ENCODE assay signal across 11 mouse cellular contexts in genomic region chr9:20902174-20902491, GRCm38 (mm10). TPM values are rescaled to one million over a fixed set of nuclear protein-coding genes. Genes with fewer than 3 reads are reported as not detected.
DNase-seq lines count a peak whose midpoint lies in the region; ATAC-seq and TF ChIP-seq lines count a peak whose summit lies in the region.
"Had no signal": no experiment of that assay in that cellular context is flagged by ENCODE, and none has a peak within 500 bp of the region (broad histone marks: within the 10 kb centered on the region; RNA-seq: fewer than 3 reads in every experiment).

No protein-coding gene starts in this region.

- TF ChIP-seq CTCF in cerebellum, adult 2 months (IDR thresholded peaks at IDR 0.05; ENCODE audit: borderline replicate concordance, insufficient read depth, low read depth, low read length), result no peak

- 49% methylated on average over 6 of the region's 6 CpGs for WGBS in forebrain, embryonic 14.5 days
- 54% methylated on average over 6 of the region's 6 CpGs for whole genome bisulfite sequencing in forebrain, embryonic 10.5 days
- 45% methylated on average over 6 of the region's 6 CpGs for WGBS in limb, embryonic 13.5 days
- WGBS in limb, embryonic 10.5 days, result 45% methylated on average over 6 of the region's 6 CpGs
- 21% methylated on average over 6 of the region's 6 CpGs for WGBS in cerebellum, adult 2 months

- DNase-seq in forebrain, embryonic 14.5 days (ENCODE audit: low spot score), result no peak
- no peak for DNase-seq in forebrain, embryonic 10.5 days (ENCODE audit: extremely low spot score, low spot score)
- no peak for DNase-seq in limb, embryonic 10.5 days (ENCODE audit: low spot score)
- DNase-seq in MN1 (ENCODE audit: low spot score), result no peak
- DNase-seq in cerebellum, adult 2 months, result no peak
- DNase-seq: layer of hippocampus, adult 9-11 months; thymus, adult 18-20 months had no signal

- no peaks in the 10 kb centered on the region for H3K9me3 ChIP-seq in forebrain, embryonic 14.5 days (replicated peaks; ENCODE audit: control insufficient read depth, low read length)
- H3K9me3 ChIP-seq in forebrain, embryonic 10.5 days, result no peaks in the 10 kb centered on the region
- no peaks in the 10 kb centered on the region for H3K9me3 ChIP-seq in limb, embryonic 13.5 days
- H3K9me3 ChIP-seq in limb, embryonic 10.5 days (replicated peaks), result no peaks in the 10 kb centered on the region
- H3K9me3 ChIP-seq: G1E had no signal

- H3K4me1 ChIP-seq in forebrain, embryonic 14.5 days (ENCODE audit: control insufficient read depth, insufficient read depth, low read length), result peaks cover 9% of the 10 kb centered on the region
- H3K4me1 ChIP-seq in forebrain, embryonic 10.5 days, result peaks cover 22% of the 10 kb centered on the region
- H3K4me1 ChIP-seq in limb, embryonic 13.5 days, result peaks cover 12% of the 10 kb centered on the region
- H3K4me1 ChIP-seq in limb, embryonic 10.5 days, result peaks cover 20% of the 10 kb centered on the region
- H3K4me1 ChIP-seq in cerebellum, adult 2 months (ENCODE audit: control insufficient read depth, insufficient read depth, low read length), result peaks cover 5% of the 10 kb centered on the region

- H3K4me3 ChIP-seq in forebrain, embryonic 14.5 days (ENCODE audit: low read depth, low read length), result no peak overlapping the region
- no peak overlapping the region; the same call in 1 of the 2 replicates for H3K4me3 ChIP-seq in forebrain, embryonic 10.5 days
- H3K4me3 ChIP-seq in limb, embryonic 13.5 days, result no peak overlapping the region
- no peak overlapping the region for H3K4me3 ChIP-seq in limb, embryonic 10.5 days
- no peak overlapping the region for H3K4me3 ChIP-seq in cerebellum, adult 2 months (replicated peaks; ENCODE audit: insufficient read depth, low read depth, low read length)

- H3K4me2 ChIP-seq in forebrain, embryonic 14.5 days (ENCODE audit: low read length), result no peak overlapping the region
- no peak overlapping the region for H3K4me2 ChIP-seq in limb, embryonic 13.5 days (replicated peaks)

- no peak for ATAC-seq in forebrain, embryonic 14.5 days
- no peak for ATAC-seq in limb, embryonic 13.5 days (ENCODE audit: low FRiP score, low read depth)
- ATAC-seq in common myeloid progenitor, adult 5-6 weeks (replicated peaks; ENCODE audit: low read depth, poor library complexity, severe bottlenecking), result peak; percentile 15
- ATAC-seq in megakaryocyte progenitor cell, adult 5-6 weeks (replicated peaks; ENCODE audit: poor library complexity), result peak; percentile 51

- no peak for TF ChIP-seq POLR2A in cerebellum, adult 2 months (IDR thresholded peaks at IDR 0.05; ENCODE audit: borderline replicate concordance, insufficient read depth, low read length)

- H3K27me3 ChIP-seq in forebrain, embryonic 14.5 days (replicated peaks; ENCODE audit: control insufficient read depth, insufficient read depth, low read length), result no peaks in the 10 kb centered on the region
- no peaks in the 10 kb centered on the region; the same call in 1 of the 2 replicates for H3K27me3 ChIP-seq in forebrain, embryonic 10.5 days (ENCODE audit: poor library complexity, severe bottlenecking)
- H3K27me3 ChIP-seq in limb, embryonic 13.5 days, result no peaks in the 10 kb centered on the region
- H3K27me3 ChIP-seq in limb, embryonic 10.5 days (ENCODE audit: low read depth, poor library complexity, severe bottlenecking), result no peaks in the 10 kb centered on the region
- no peaks in the 10 kb centered on the region for H3K27me3 ChIP-seq in cerebellum, adult 2 months (ENCODE audit: control insufficient read depth, insufficient read depth, low read length)

- H3K36me3 ChIP-seq in forebrain, embryonic 14.5 days (ENCODE audit: control insufficient read depth, insufficient read depth, low read length), result peaks cover 29% of the 10 kb centered on the region
- peaks cover 38% of the 10 kb centered on the region for H3K36me3 ChIP-seq in forebrain, embryonic 10.5 days (replicated peaks)
- H3K36me3 ChIP-seq in limb, embryonic 13.5 days, result peaks cover 32% of the 10 kb centered on the region
- peaks cover 41% of the 10 kb centered on the region for H3K36me3 ChIP-seq in limb, embryonic 10.5 days

- no peak overlapping the region for H3K27ac ChIP-seq in forebrain, embryonic 14.5 days (ENCODE audit: low read depth, low read length)
- H3K27ac ChIP-seq in forebrain, embryonic 10.5 days, result no peak overlapping the region
- no peak overlapping the region; the same call in 1 of the 2 replicates for H3K27ac ChIP-seq in limb, embryonic 13.5 days
- H3K27ac ChIP-seq in limb, embryonic 10.5 days, result no peak overlapping the region
- H3K27ac ChIP-seq in cerebellum, adult 2 months (ENCODE audit: insufficient read depth, low read length), result no peak overlapping the region

- H3K9ac ChIP-seq in forebrain, embryonic 14.5 days (ENCODE audit: low read length), result 0 out of 2 replicates have a peak overlapping the region, but pooled peaks have one; percentile 17
- peak overlapping the region; percentile 25; the same call in 1 of the 2 replicates for H3K9ac ChIP-seq in limb, embryonic 13.5 days

RNA-seq across cellular contexts. Expression of gene Eif3g, which starts 3.7 kb away (rescaled TPM):
- polyA plus RNA-seq in forebrain, embryonic 14.5 days (2014; fragmentation: Nextera tagmentation; extraction: Ambion mirVana), result 264 and 269 TPM in 2 replicates
- polyA plus RNA-seq in forebrain, embryonic 10.5 days (2016; fragmentation: Nextera tagmentation; extraction: Ambion mirVana), result 425 and 433 TPM in 2 replicates
- 329 and 337 TPM in 2 replicates for polyA plus RNA-seq in limb, embryonic 13.5 days (2015; fragmentation: Nextera tagmentation; extraction: Ambion mirVana)
- polyA plus RNA-seq in limb, embryonic 10.5 days (2016; fragmentation: Nextera tagmentation; extraction: Ambion mirVana), result 415 and 453 TPM in 2 replicates
- total RNA-seq in common myeloid progenitor, adult 5-6 weeks (2017), result 188 and 215 TPM in 2 replicates
- total RNA-seq in megakaryocyte progenitor cell, adult 5-6 weeks (2015), result 211 and 217 TPM in 2 replicates
- total RNA-seq in megakaryocyte progenitor cell, adult 5-6 weeks (2017), result 234 and 248 TPM in 2 replicates
- polyA plus RNA-seq in cerebellum, adult 2 months (2012; rRNA removed), result 129 and 130 TPM in 2 replicates

RNA-seq across cellular contexts. Expression of gene Ppan, which starts 14.2 kb away (rescaled TPM):
- 44.1 and 49.6 TPM in 2 replicates for polyA plus RNA-seq in forebrain, embryonic 14.5 days (2014; fragmentation: Nextera tagmentation; extraction: Ambion mirVana)
- 107 and 108 TPM in 2 replicates for polyA plus RNA-seq in forebrain, embryonic 10.5 days (2016; fragmentation: Nextera tagmentation; extraction: Ambion mirVana)
- polyA plus RNA-seq in limb, embryonic 13.5 days (2015; fragmentation: Nextera tagmentation; extraction: Ambion mirVana), result 85.9 and 91.3 TPM in 2 replicates
- 103 and 121 TPM in 2 replicates for polyA plus RNA-seq in limb, embryonic 10.5 days (2016; fragmentation: Nextera tagmentation; extraction: Ambion mirVana)
- 140 and 152 TPM in 2 replicates for total RNA-seq in common myeloid progenitor, adult 5-6 weeks (2017)
- total RNA-seq in megakaryocyte progenitor cell, adult 5-6 weeks (2015), result 46.8 and 49.6 TPM in 2 replicates
- 147 and 151 TPM in 2 replicates for total RNA-seq in megakaryocyte progenitor cell, adult 5-6 weeks (2017)
- polyA plus RNA-seq in cerebellum, adult 2 months (2012; rRNA removed), result 45.3 and 50.2 TPM in 2 replicates

RNA-seq across cellular contexts. Expression of gene Angptl6, which starts 22.6 kb away (rescaled TPM):
- polyA plus RNA-seq in forebrain, embryonic 14.5 days (2014; fragmentation: Nextera tagmentation; extraction: Ambion mirVana), result 15.5 TPM in 2 replicates
- 4.4 and 5.1 TPM in 2 replicates for polyA plus RNA-seq in forebrain, embryonic 10.5 days (2016; fragmentation: Nextera tagmentation; extraction: Ambion mirVana)
- 2.9 and 3.3 TPM in 2 replicates for polyA plus RNA-seq in limb, embryonic 13.5 days (2015; fragmentation: Nextera tagmentation; extraction: Ambion mirVana)
- 2.4 and 2.9 TPM in 2 replicates for polyA plus RNA-seq in limb, embryonic 10.5 days (2016; fragmentation: Nextera tagmentation; extraction: Ambion mirVana)
- total RNA-seq in common myeloid progenitor, adult 5-6 weeks (2017), result 0.50 and 1.7 TPM in 2 replicates
- 0.73 and 0.81 TPM in 2 replicates for total RNA-seq in megakaryocyte progenitor cell, adult 5-6 weeks (2015)
- 0.54 and 0.87 TPM in 2 replicates for total RNA-seq in megakaryocyte progenitor cell, adult 5-6 weeks (2017)
- 11.1 and 12.4 TPM in 2 replicates for polyA plus RNA-seq in cerebellum, adult 2 months (2012; rRNA removed)

RNA-seq across cellular contexts. Expression of gene A230050P20Rik, which starts 33.7 kb away (rescaled TPM):
- 0.62 and 1.2 TPM in 2 replicates for polyA plus RNA-seq in forebrain, embryonic 14.5 days (2014; fragmentation: Nextera tagmentation; extraction: Ambion mirVana)
- polyA plus RNA-seq in forebrain, embryonic 10.5 days (2016; fragmentation: Nextera tagmentation; extraction: Ambion mirVana), result 1.2 and 1.9 TPM in 2 replicates
- polyA plus RNA-seq in limb, embryonic 13.5 days (2015; fragmentation: Nextera tagmentation; extraction: Ambion mirVana), result 4.6 and 5.6 TPM in 2 replicates
- 1.7 and 1.8 TPM in 2 replicates for polyA plus RNA-seq in limb, embryonic 10.5 days (2016; fragmentation: Nextera tagmentation; extraction: Ambion mirVana)
- 25.7 and 27.9 TPM in 2 replicates for total RNA-seq in common myeloid progenitor, adult 5-6 weeks (2017)
- total RNA-seq in megakaryocyte progenitor cell, adult 5-6 weeks (2015), result 11.8 and 16.3 TPM in 2 replicates
- total RNA-seq in megakaryocyte progenitor cell, adult 5-6 weeks (2017), result 18.1 and 24.1 TPM in 2 replicates
- 169 and 171 TPM in 2 replicates for polyA plus RNA-seq in cerebellum, adult 2 months (2012; rRNA removed)

RNA-seq across cellular contexts. Expression of gene Dnmt1, which starts 57.6 kb away (rescaled TPM):
- polyA plus RNA-seq in forebrain, embryonic 14.5 days (2014; fragmentation: Nextera tagmentation; extraction: Ambion mirVana), result 51.1 and 52.1 TPM in 2 replicates
- polyA plus RNA-seq in forebrain, embryonic 10.5 days (2016; fragmentation: Nextera tagmentation; extraction: Ambion mirVana), result 171 and 174 TPM in 2 replicates
- polyA plus RNA-seq in limb, embryonic 13.5 days (2015; fragmentation: Nextera tagmentation; extraction: Ambion mirVana), result 97.6 and 104 TPM in 2 replicates
- 173 and 178 TPM in 2 replicates for polyA plus RNA-seq in limb, embryonic 10.5 days (2016; fragmentation: Nextera tagmentation; extraction: Ambion mirVana)
- total RNA-seq in common myeloid progenitor, adult 5-6 weeks (2017), result 271 and 309 TPM in 2 replicates
- total RNA-seq in megakaryocyte progenitor cell, adult 5-6 weeks (2015), result 109 and 114 TPM in 2 replicates
- 222 and 314 TPM in 2 replicates for total RNA-seq in megakaryocyte progenitor cell, adult 5-6 weeks (2017)
- polyA plus RNA-seq in cerebellum, adult 2 months (2012; rRNA removed), result 45.0 and 45.3 TPM in 2 replicates

Comparison
In these comparisons a context has a peak if more than half of its experiments do, and no peak if none do; other contexts are left out.
1. ATAC-seq: peak in common myeloid progenitor, adult 5-6 weeks (single experiment) and megakaryocyte progenitor cell, adult 5-6 weeks (single experiment); none in forebrain, embryonic 14.5 days (single experiment) and limb, embryonic 13.5 days (single experiment).